Mouse (Mus musculus) lung, embryonic 14.5 days (tissue): ENCODE measurements around the gene U2af1l4. TPM values are rescaled to one million over a fixed set of nuclear protein-coding genes. Genes with fewer than 3 reads are reported as not detected.
A peak's percentile ranks its signal among the peaks of the same experiment; 100 is the strongest.

ENCODE experiments used
- ATAC-seq: fragments of 200-750 bp; cut with Nextera tagmentation; 2 replicates; pipeline ENCODE4 v1.8.0; 2017; ENCODE audit warnings: mild to moderate bottlenecking, moderate TSS enrichment, moderate library complexity; ENCODE audit not compliant: insufficient read depth
- DNase-seq: peaks from one replicate; pipeline ENCODE4 v3.0.0-alpha.2; 2015
- H3K27ac ChIP-seq: fragments of 300-500 bp; sonication (generic); 2 replicates; pipeline ENCODE4 v1.5.1; 2014; ENCODE audit warnings: low read depth, mild to moderate bottlenecking, moderate library complexity
- H3K27me3 ChIP-seq: fragments of 300-500 bp; sonication (generic); 2 replicates; pipeline ENCODE4 v1.6.1; 2014; ENCODE audit warnings: low read length, control low read depth; ENCODE audit not compliant: insufficient read depth
- H3K36me3 ChIP-seq: fragments of 300-500 bp; sonication (generic); 2 replicates; pipeline ENCODE4 v1.6.1; 2014; ENCODE audit warnings: control low read depth; ENCODE audit not compliant: insufficient read depth
- H3K4me1 ChIP-seq: fragments of 300-500 bp; sonication (generic); 2 replicates; pipeline ENCODE4 v1.6.1; 2014; ENCODE audit warnings: antibody characterized with exemption, control low read depth; ENCODE audit not compliant: insufficient read depth
- H3K4me2 ChIP-seq: fragments of 300-500 bp; sonication (generic); 2 replicates; pipeline ENCODE4 v1.6.1; 2014; ENCODE audit warnings: mild to moderate bottlenecking
- H3K4me3 ChIP-seq: fragments of 300-500 bp; sonication (generic); 2 replicates; pipeline ENCODE4 v1.5.1; 2014; ENCODE audit warnings: low read depth, low read length
- H3K9ac ChIP-seq: fragments of 300-500 bp; sonication (generic); 2 replicates; pipeline ENCODE4 v1.6.1; 2014
- H3K9me3 ChIP-seq: fragments of 300-500 bp; sonication (generic); 2 replicates; pipeline ENCODE4 v1.6.1; 2016; ENCODE audit warnings: low read depth, low read length, control low read depth
- CTCF ChIP-seq: IDR thresholded peaks from 2 replicates; pipeline ENCODE4 v1.5.1; 2016; ENCODE audit warnings: antibody characterized with exemption, low read depth
- WGBS: fragments of 180-500 bp; shearing (Covaris S2); extraction: QIAGEN DNeasy Blood & Tissue Kit; methylation state at CpG from one replicate; pipeline ENCODE4 v1.1.7; 2014; 5-methylcytosine and 5-hydroxymethylcytosine counted together
- polyA plus RNA-seq: library from polyadenylated mRNA; unstranded; fragments of >200 nt; fragmentation: Nextera tagmentation; extraction: Ambion mirVana; gene quantifications from 2 replicates; pipeline ENCODE4 v1.2.1, GENCODE M21; 2014

The U2af1l4 gene
- polyA plus RNA-seq, 1 experiment from 2014 or later, result 120 TPM

GRCm38 (mm10) chr7:30552102-30553020, 10.7 kb upstream of the U2af1l4 start, which contains the start of the genes Hspb6 and Proser3:
Hspb6 (plus strand) TSS chr7:30552178.
Proser3 (minus strand) TSS chr7:30552299.
- peak; percentile 95 for ATAC-seq
- under 1% methylated on average over 44 of the region's 44 CpGs for WGBS

DNA sequence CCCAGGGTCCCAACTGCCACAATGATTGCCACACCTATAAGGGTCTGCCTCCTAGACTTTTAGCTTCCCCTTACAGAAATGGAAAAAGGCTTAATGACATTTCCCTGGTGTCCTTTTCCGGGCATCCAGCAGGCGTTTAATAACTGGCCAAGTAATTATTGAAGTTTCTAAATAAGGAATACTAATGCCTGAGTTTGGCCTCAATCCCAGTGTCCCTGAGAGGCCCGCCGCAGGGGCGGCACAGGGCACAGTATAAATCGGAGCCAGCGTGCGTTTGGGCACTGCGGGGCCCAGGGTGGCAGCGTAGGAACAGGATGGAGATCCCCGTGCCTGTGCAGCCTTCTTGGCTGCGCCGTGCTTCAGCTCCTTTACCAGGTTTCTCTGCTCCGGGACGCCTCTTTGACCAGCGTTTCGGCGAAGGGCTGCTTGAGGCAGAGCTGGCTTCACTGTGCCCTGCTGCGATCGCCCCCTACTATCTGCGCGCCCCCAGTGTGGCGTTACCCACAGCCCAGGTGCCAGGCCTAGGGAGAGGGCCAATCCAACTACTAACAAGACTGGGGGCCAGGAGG, 10.0 kb upstream of the U2af1l4 start:
- DNase-seq, result peak; percentile 77
- Histone ChIP-seq H3K9me3 (no peaks in the 10 kb centered on the region), H3K9ac (peak overlapping the region; percentile 62), H3K27ac (peak overlapping the region; percentile 98), H3K4me2 (peak overlapping the region; percentile 96), H3K27me3 (no peaks in the 10 kb centered on the region), H3K4me3 (peak overlapping the region; percentile 62), H3K36me3 (peaks cover 44% of the 10 kb centered on the region), H3K4me1 (peaks cover 8% of the 10 kb centered on the region)
- WGBS, result 2% methylated on average over 23 of the region's 23 CpGs
- ATAC-seq, result 0 out of 2 replicates have a peak, but pooled peaks have one; percentile 25
- TF ChIP-seq CTCF, result no peak; the same call in 1 of the 2 replicates

More at GRCm38 (mm10) chr7:30552102-30553020, 10.7 kb upstream of the U2af1l4 start, which contains the start of the genes Hspb6 and Proser3:
- no peaks in the 10 kb centered on the region for H3K9me3 ChIP-seq
- H3K4me1 ChIP-seq, result peaks cover 8% of the 10 kb centered on the region
- H3K4me2 ChIP-seq, result peak within 1 kb of the TSS; percentile 96
- peak; percentile 100 for DNase-seq
- no peak for TF ChIP-seq CTCF
- H3K4me3 ChIP-seq, result peak within 1 kb of the TSS; percentile 62
- peaks cover 50% of the 10 kb centered on the region for H3K36me3 ChIP-seq
- H3K27ac ChIP-seq, result peak within 1 kb of the TSS; percentile 98
- peak within 1 kb of the TSS; percentile 62 for H3K9ac ChIP-seq
- H3K27me3 ChIP-seq, result no peaks in the 10 kb centered on the region

DNA sequence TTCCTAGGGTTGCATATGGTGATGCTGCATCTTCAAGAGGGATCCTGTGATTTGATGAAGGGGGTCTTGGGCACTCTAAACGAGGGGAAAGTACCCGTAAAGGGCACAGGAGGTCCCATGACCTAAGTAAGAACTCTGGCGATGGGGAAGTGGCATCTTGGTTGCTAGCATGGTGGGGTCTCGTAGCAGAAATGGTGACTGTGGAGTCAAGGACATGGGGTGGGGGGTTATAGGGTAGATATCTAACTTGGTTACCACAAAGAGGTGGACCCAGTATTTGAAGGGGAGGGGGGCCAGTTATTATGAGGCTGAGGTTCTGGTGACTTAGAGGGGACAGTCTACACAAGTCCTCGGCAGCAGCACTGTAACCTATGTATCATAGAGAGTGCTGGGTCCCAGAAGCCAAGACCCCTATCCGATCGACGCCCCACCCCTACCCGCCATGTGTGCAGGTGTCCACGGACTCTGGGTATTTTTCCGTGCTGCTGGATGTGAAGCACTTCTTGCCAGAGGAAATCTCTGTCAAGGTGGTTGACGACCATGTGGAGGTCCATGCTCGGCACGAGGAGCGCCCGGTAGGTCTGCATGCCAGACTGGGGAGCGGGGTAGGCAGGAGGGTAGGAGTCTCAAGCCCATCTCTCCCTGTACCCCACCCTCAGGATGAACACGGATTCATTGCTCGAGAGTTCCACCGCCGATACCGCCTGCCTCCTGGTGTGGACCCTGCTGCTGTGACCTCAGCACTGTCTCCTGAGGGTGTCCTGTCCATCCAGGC, 9.1 kb upstream of the U2af1l4 start:
- no peaks in the 10 kb centered on the region for H3K27me3 ChIP-seq
- ATAC-seq (no peak), DNase-seq (peak; percentile 14)
- H3K36me3 ChIP-seq, result peaks cover 37% of the 10 kb centered on the region
- 79% methylated on average over 22 of the region's 22 CpGs for WGBS
- H3K4me1 ChIP-seq, result peaks cover 12% of the 10 kb centered on the region
- H3K4me3 ChIP-seq, result peak overlapping the region; percentile 62
- peak overlapping the region; percentile 96 for H3K4me2 ChIP-seq
- H3K9me3 ChIP-seq, result no peaks in the 10 kb centered on the region
- H3K27ac ChIP-seq, result no peak overlapping the region
- H3K9ac ChIP-seq, result peak overlapping the region; percentile 62
- no peak for TF ChIP-seq CTCF

DNA sequence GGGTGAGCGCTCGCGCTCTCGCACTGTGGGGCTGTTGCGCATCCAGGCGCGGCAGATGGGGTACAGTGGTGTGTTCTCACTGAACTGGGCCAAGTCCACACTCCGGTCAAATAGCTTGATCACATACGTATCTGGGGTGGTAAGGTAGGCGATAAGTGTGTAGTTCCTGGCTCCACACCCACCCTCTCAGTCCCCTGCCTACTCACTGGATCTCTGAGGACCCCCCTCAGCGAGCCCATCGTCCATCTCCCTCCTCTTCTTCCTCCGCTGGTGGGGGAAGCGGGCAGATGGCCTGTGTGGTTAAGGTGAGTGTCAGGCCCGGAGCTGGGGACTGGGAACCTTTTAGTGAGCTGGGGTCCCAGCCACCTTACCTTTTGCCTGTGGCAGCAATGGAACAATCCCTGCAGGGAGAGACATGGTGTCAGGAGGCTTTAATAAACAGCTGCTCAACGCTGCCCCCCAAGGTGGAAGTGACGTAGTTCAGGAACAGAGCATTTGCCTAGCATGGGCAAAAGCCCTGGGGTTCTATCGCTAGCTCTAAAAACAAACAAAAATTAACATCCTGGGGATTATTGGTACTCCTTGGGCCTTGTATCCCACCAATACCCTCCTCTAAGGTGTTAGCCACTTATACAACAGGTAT, 6.1 kb upstream of the U2af1l4 start:
- WGBS, result 92% methylated on average over 18 of the region's 18 CpGs

GRCm38 (mm10) chr7:30557901-30558514, 5.1 kb upstream of the U2af1l4 start:
- H3K4me2 ChIP-seq, result peak overlapping the region; percentile 95
- no peak overlapping the region for H3K27ac ChIP-seq
- H3K36me3 ChIP-seq, result peaks cover 31% of the 10 kb centered on the region
- 90% methylated on average over 13 of the region's 13 CpGs for whole genome bisulfite sequencing
- H3K4me3 ChIP-seq, result peak overlapping the region; percentile 64
- no peak overlapping the region; the same call in 1 of the 2 replicates for H3K9ac ChIP-seq
- no peak for DNase-seq
- no peak for ATAC-seq
- H3K4me1 ChIP-seq, result peaks cover 12% of the 10 kb centered on the region; the same call in 1 of the 2 replicates
- no peaks in the 10 kb centered on the region for H3K9me3 ChIP-seq
- H3K27me3 ChIP-seq, result no peaks in the 10 kb centered on the region
- no peak for TF ChIP-seq CTCF

More for the DNA sequence above, 6.1 kb upstream of the U2af1l4 start:
- no peaks in the 10 kb centered on the region for H3K27me3 ChIP-seq
- peaks cover 12% of the 10 kb centered on the region; the same call in 1 of the 2 replicates for H3K4me1 ChIP-seq
- no peak overlapping the region for H3K4me3 ChIP-seq
- ATAC-seq, result no peak
- H3K36me3 ChIP-seq, result peaks cover 31% of the 10 kb centered on the region
- H3K4me2 ChIP-seq, result no peak overlapping the region
- H3K27ac ChIP-seq, result no peak overlapping the region
- no peak overlapping the region for H3K9ac ChIP-seq
- no peak for TF ChIP-seq CTCF
- DNase-seq, result peak; percentile 14
- H3K9me3 ChIP-seq, result no peaks in the 10 kb centered on the region
